Mouse (Mus musculus): ENCODE measurements around the gene Tiam1. TPM values are rescaled to one million over a fixed set of nuclear protein-coding genes. Genes with fewer than 3 reads are reported as not detected.

The Tiam1 gene
- polyA plus RNA-seq, 1 experiment = not detected

GRCm38 (mm10) chr16:90042386-90042785 lies 101.2 kb downstream of the Tiam1 start:
- Histone ChIP-seq H3K4me3 (ENCODE audit: insufficient read depth, low read depth, low read length) (no peak overlapping the region), H3K27ac (ENCODE audit: insufficient read depth, low read depth, low read length) (no peak overlapping the region), H3K4me1 (ENCODE audit: control insufficient read depth, insufficient read depth, low read length) (peaks cover 42% of the 10 kb centered on the region)
- TF ChIP-seq POLR2A (IDR thresholded peaks at IDR 0.05; ENCODE audit: insufficient read depth, low read depth, low read length) (no peak), CTCF (IDR thresholded peaks at IDR 0.05; ENCODE audit: insufficient read depth, low read depth, low read length) (no peak)
- 77% methylated on average over 10 of the region's 10 CpGs for WGBS

- TF ChIP-seq POLR2A (IDR thresholded peaks at IDR 0.05; ENCODE audit: insufficient read depth, low read depth, low read length) (no peak), CTCF (IDR thresholded peaks at IDR 0.05; ENCODE audit: insufficient read depth, low read depth, low read length) (no peak)
- Histone ChIP-seq H3K4me1 (ENCODE audit: control insufficient read depth, insufficient read depth, low read length) (peaks cover 39% of the 10 kb centered on the region), H3K27ac (ENCODE audit: insufficient read depth, low read depth, low read length) (peak overlapping the region; percentile 76), H3K4me3 (ENCODE audit: insufficient read depth, low read depth, low read length) (no peak overlapping the region)
- 30% methylated on average over 8 of the region's 8 CpGs for WGBS
Observed at GRCm38 (mm10) chr16:90040771-90041364, 102.7 kb downstream of the Tiam1 start.

- Histone ChIP-seq H3K4me1 (ENCODE audit: control insufficient read depth, insufficient read depth, low read length) (peaks cover 17% of the 10 kb centered on the region), H3K27ac (ENCODE audit: insufficient read depth, low read depth, low read length) (no peak overlapping the region), H3K4me3 (ENCODE audit: insufficient read depth, low read depth, low read length) (no peak overlapping the region)
- 95% methylated on average over 10 of the region's 10 CpGs for WGBS
- TF ChIP-seq POLR2A (IDR thresholded peaks at IDR 0.05; ENCODE audit: insufficient read depth, low read depth, low read length) = no peak
- no peak for TF ChIP-seq CTCF (IDR thresholded peaks at IDR 0.05; ENCODE audit: insufficient read depth, low read depth, low read length)
Observed at GRCm38 (mm10) chr16:90035595-90036110, 107.9 kb downstream of the Tiam1 start.

GRCm38 (mm10) chr16:90030355-90030754 lies 113.2 kb downstream of the Tiam1 start:
- TF ChIP-seq CTCF (IDR thresholded peaks at IDR 0.05; ENCODE audit: insufficient read depth, low read depth, low read length) = no peak
- Histone ChIP-seq H3K27ac (ENCODE audit: insufficient read depth, low read depth, low read length) (no peak overlapping the region), H3K4me1 (ENCODE audit: control insufficient read depth, insufficient read depth, low read length) (peaks cover 9% of the 10 kb centered on the region), H3K4me3 (ENCODE audit: insufficient read depth, low read depth, low read length) (no peak overlapping the region)
- WGBS = 74% methylated on average over 14 of the region's 14 CpGs

- no peak overlapping the region for H3K27ac ChIP-seq (ENCODE audit: insufficient read depth, low read depth, low read length)
- H3K4me1 ChIP-seq (ENCODE audit: control insufficient read depth, insufficient read depth, low read length) = peaks cover 10% of the 10 kb centered on the region
- TF ChIP-seq CTCF (IDR thresholded peaks at IDR 0.05; ENCODE audit: insufficient read depth, low read depth, low read length) (no peak), POLR2A (IDR thresholded peaks at IDR 0.05; ENCODE audit: insufficient read depth, low read depth, low read length) (no peak)
- 60% methylated on average over 3 of the region's 3 CpGs for WGBS
- no peak overlapping the region for H3K4me3 ChIP-seq (ENCODE audit: insufficient read depth, low read depth, low read length)
Observed at GRCm38 (mm10) chr16:90027886-90028285, 115.7 kb downstream of the Tiam1 start.

GRCm38 (mm10) chr16:90025526-90026172 lies 117.9 kb downstream of the Tiam1 start:
- TF ChIP-seq POLR2A (IDR thresholded peaks at IDR 0.05; ENCODE audit: insufficient read depth, low read depth, low read length) (no peak), CTCF (IDR thresholded peaks at IDR 0.05; ENCODE audit: insufficient read depth, low read depth, low read length) (no peak)
- Histone ChIP-seq H3K4me1 (ENCODE audit: control insufficient read depth, insufficient read depth, low read length) (peaks cover 17% of the 10 kb centered on the region), H3K27ac (ENCODE audit: insufficient read depth, low read depth, low read length) (no peak overlapping the region), H3K4me3 (ENCODE audit: insufficient read depth, low read depth, low read length) (no peak overlapping the region)
- WGBS = 92% methylated on average over 6 of the region's 6 CpGs

- no peak overlapping the region for H3K27ac ChIP-seq (ENCODE audit: insufficient read depth, low read depth, low read length)
- TF ChIP-seq CTCF (IDR thresholded peaks at IDR 0.05; ENCODE audit: insufficient read depth, low read depth, low read length) = no peak
- TF ChIP-seq POLR2A (IDR thresholded peaks at IDR 0.05; ENCODE audit: insufficient read depth, low read depth, low read length) = no peak
- no peak overlapping the region for H3K4me3 ChIP-seq (ENCODE audit: insufficient read depth, low read depth, low read length)
- peaks cover 22% of the 10 kb centered on the region for H3K4me1 ChIP-seq (ENCODE audit: control insufficient read depth, insufficient read depth, low read length)
- 92% methylated on average over 8 of the region's 8 CpGs for WGBS
Observed at GRCm38 (mm10) chr16:90023665-90024010, 119.9 kb downstream of the Tiam1 start.

- TF ChIP-seq CTCF (IDR thresholded peaks at IDR 0.05; ENCODE audit: insufficient read depth, low read depth, low read length) (no peak), POLR2A (IDR thresholded peaks at IDR 0.05; ENCODE audit: insufficient read depth, low read depth, low read length) (no peak)
- H3K27ac ChIP-seq (ENCODE audit: insufficient read depth, low read depth, low read length) = no peak overlapping the region
- H3K4me1 ChIP-seq (ENCODE audit: control insufficient read depth, insufficient read depth, low read length) = peaks cover 22% of the 10 kb centered on the region
- WGBS = 86% methylated on average over 18 of the region's 18 CpGs
- H3K4me3 ChIP-seq (ENCODE audit: insufficient read depth, low read depth, low read length) = no peak overlapping the region
Observed at GRCm38 (mm10) chr16:90022932-90023664, 120.5 kb downstream of the Tiam1 start.

GRCm38 (mm10) chr16:90016046-90016445 lies 127.5 kb downstream of the Tiam1 start:
- peaks cover 17% of the 10 kb centered on the region for H3K4me1 ChIP-seq (ENCODE audit: control insufficient read depth, insufficient read depth, low read length)
- WGBS = 79% methylated on average over 4 of the region's 4 CpGs
- H3K4me3 ChIP-seq (ENCODE audit: insufficient read depth, low read depth, low read length) = no peak overlapping the region
- TF ChIP-seq POLR2A (IDR thresholded peaks at IDR 0.05; ENCODE audit: insufficient read depth, low read depth, low read length) = no peak
- TF ChIP-seq CTCF (IDR thresholded peaks at IDR 0.05; ENCODE audit: insufficient read depth, low read depth, low read length) = no peak
- H3K27ac ChIP-seq (ENCODE audit: insufficient read depth, low read depth, low read length) = no peak overlapping the region
